14 mouse cellular contexts compared by ENCODE assay signal in genomic region chrX:100800643-100801042, GRCm38 (mm10). TPM values are rescaled to one million over a fixed set of nuclear protein-coding genes. Genes with fewer than 3 reads are reported as not detected.
A peak's percentile ranks its signal among the peaks of the same experiment; 100 is the strongest.
DNase-seq lines count a peak whose midpoint lies in the region; ATAC-seq and TF ChIP-seq lines count a peak whose summit lies in the region.
"Had no signal": no experiment of that assay in that cellular context is flagged by ENCODE, and none has a peak within 500 bp of the region (broad histone marks: within the 10 kb centered on the region; RNA-seq: fewer than 3 reads in every experiment).

No protein-coding gene starts in this region.

- peak; percentile 64; the same call in 1 of the 2 replicates for ATAC-seq in kidney, embryonic 14.5 days (ENCODE audit: low FRiP score, low TSS enrichment)
- no peak for ATAC-seq in stomach, embryonic 14.5 days (ENCODE audit: insufficient number of reproducible peaks, insufficient read depth, low FRiP score, low read depth)
- ATAC-seq in stomach, postnatal 0 days (ENCODE audit: low FRiP score, low TSS enrichment): no peak
- ATAC-seq: activated CD4-positive, CD25-positive, alpha-beta regulatory T cell, adult 4 months had no signal

- no peak for DNase-seq in kidney, adult 11 months
- no peak for DNase-seq in stomach, postnatal 0 days (ENCODE audit: low spot score)
- peak; percentile 32 for DNase-seq in forelimb bud, embryonic 11.5 days (ENCODE audit: low read depth, low spot score)
- DNase-seq in yolk sac, embryonic 10.5 days (ENCODE audit: low spot score): peak; percentile 13
- DNase-seq in T-cell, adult 2 months (ENCODE audit: low spot score): no peak
- no peak for DNase-seq in cerebellum, adult 9-11 months
- DNase-seq: cerebellum, postnatal 36 days; left cerebral cortex, postnatal 4 days had no signal

- no peak overlapping the region; the same call in 1 of the 2 replicates for H3K27ac ChIP-seq in kidney, embryonic 14.5 days (ENCODE audit: low read depth, low read length)
- peak overlapping the region; percentile 27; the same call in 1 of the 2 replicates for H3K27ac ChIP-seq in stomach, embryonic 14.5 days (ENCODE audit: low read length)
- no peak overlapping the region for H3K27ac ChIP-seq in stomach, postnatal 0 days (replicated peaks)
- H3K27ac ChIP-seq: hindbrain, embryonic 10.5 days; layer of hippocampus, adult 2 months; neural tube, embryonic 12.5 days had no signal

- no peak for TF ChIP-seq EP300 in stomach, postnatal 0 days (optimal IDR thresholded peaks at IDR 0.05)

- H3K27me3 ChIP-seq in kidney, embryonic 14.5 days (ENCODE audit: control insufficient read depth, insufficient read depth, low read length): 0 out of 2 replicates have a peak, but pooled peaks cover 3% of the 10 kb centered on the region
- H3K27me3 ChIP-seq in stomach, embryonic 14.5 days (ENCODE audit: control insufficient read depth, insufficient read depth, low read length): no peaks in the 10 kb centered on the region
- no peaks in the 10 kb centered on the region for H3K27me3 ChIP-seq in stomach, postnatal 0 days (ENCODE audit: control insufficient read depth, insufficient read depth, low read length)
- H3K27me3 ChIP-seq: neural tube, embryonic 12.5 days had no signal

- no peak overlapping the region for H3K9ac ChIP-seq in kidney, embryonic 14.5 days (ENCODE audit: low read depth, low read length)
- no peak overlapping the region for H3K9ac ChIP-seq in stomach, embryonic 14.5 days (replicated peaks; ENCODE audit: low read depth, low read length)
- no peak overlapping the region for H3K9ac ChIP-seq in stomach, postnatal 0 days (ENCODE audit: low read length)
- H3K9ac ChIP-seq: neural tube, embryonic 12.5 days had no signal

- TF ChIP-seq CTCF in stomach, postnatal 0 days (IDR thresholded peaks at IDR 0.05; ENCODE audit: low read depth): no peak

- no peaks in the 10 kb centered on the region for H3K36me3 ChIP-seq in kidney, embryonic 14.5 days (ENCODE audit: control insufficient read depth, insufficient read depth, low read length)
- H3K36me3 ChIP-seq in stomach, embryonic 14.5 days (ENCODE audit: control insufficient read depth, insufficient read depth, low read length): no peaks in the 10 kb centered on the region; the same call in 1 of the 2 replicates
- no peaks in the 10 kb centered on the region for H3K36me3 ChIP-seq in stomach, postnatal 0 days (ENCODE audit: control insufficient read depth, insufficient read depth, low read length)
- H3K36me3 ChIP-seq: neural tube, embryonic 12.5 days had no signal

- WGBS in kidney, embryonic 14.5 days: 28% methylated on average over 2 of the region's 2 CpGs
- 29% methylated on average over 2 of the region's 2 CpGs for WGBS in stomach, embryonic 14.5 days
- WGBS in stomach, postnatal 0 days: 34% methylated on average over 2 of the region's 2 CpGs

- H3K4me2 ChIP-seq in kidney, embryonic 14.5 days (replicated peaks; ENCODE audit: low read depth, low read length): no peak overlapping the region
- H3K4me2 ChIP-seq in stomach, embryonic 14.5 days (replicated peaks; ENCODE audit: low read depth, low read length): no peak overlapping the region
- H3K4me2 ChIP-seq in stomach, postnatal 0 days (replicated peaks; ENCODE audit: low read depth): no peak overlapping the region
- H3K4me2 ChIP-seq: neural tube, embryonic 12.5 days had no signal

- no peaks in the 10 kb centered on the region for H3K9me3 ChIP-seq in kidney, embryonic 14.5 days (ENCODE audit: control insufficient read depth, low read length)
- no peaks in the 10 kb centered on the region for H3K9me3 ChIP-seq in stomach, embryonic 14.5 days (ENCODE audit: control insufficient read depth, low read depth, low read length)
- H3K9me3 ChIP-seq in stomach, postnatal 0 days (ENCODE audit: control insufficient read depth, low read length): no peaks in the 10 kb centered on the region
- H3K9me3 ChIP-seq: hindbrain, embryonic 10.5 days; neural tube, embryonic 12.5 days had no signal

- no peaks in the 10 kb centered on the region for H3K4me1 ChIP-seq in kidney, embryonic 14.5 days (ENCODE audit: control insufficient read depth, insufficient read depth, low read length)
- no peaks in the 10 kb centered on the region for H3K4me1 ChIP-seq in stomach, embryonic 14.5 days (ENCODE audit: control insufficient read depth, insufficient read depth, low read length)
- H3K4me1 ChIP-seq in stomach, postnatal 0 days (replicated peaks; ENCODE audit: control insufficient read depth, insufficient read depth): no peaks in the 10 kb centered on the region
- H3K4me1 ChIP-seq: neural tube, embryonic 12.5 days had no signal

- no peak overlapping the region for H3K4me3 ChIP-seq in kidney, embryonic 14.5 days (ENCODE audit: low read length)
- no peak overlapping the region for H3K4me3 ChIP-seq in stomach, embryonic 14.5 days (ENCODE audit: low read depth, low read length)
- no peak overlapping the region for H3K4me3 ChIP-seq in stomach, postnatal 0 days (ENCODE audit: low read depth, low read length)
- H3K4me3 ChIP-seq: hindbrain, embryonic 10.5 days; layer of hippocampus, adult 2 months; neural tube, embryonic 12.5 days had no signal

RNA-seq across cellular contexts. Expression of gene Dlg3, which starts 33.1 kb away (rescaled TPM):
- polyA plus RNA-seq in kidney, embryonic 14.5 days (2014; fragmentation: Nextera tagmentation; extraction: Ambion mirVana): 7.3 and 9.3 TPM in 2 replicates
- 9.6 and 14.5 TPM in 2 replicates for polyA plus RNA-seq in stomach, embryonic 14.5 days (2014; fragmentation: Nextera tagmentation; extraction: Ambion mirVana)
- polyA plus RNA-seq in stomach, postnatal 0 days (2015; fragmentation: Nextera tagmentation; extraction: Ambion mirVana): 3.0 and 3.2 TPM in 2 replicates

Comparison
In these comparisons a context has a peak if more than half of its experiments do, and no peak if none do; other contexts are left out.
1. DNase-seq: peak in forelimb bud, embryonic 11.5 days (single experiment) and yolk sac, embryonic 10.5 days (single experiment); none in kidney, adult 11 months (single experiment), stomach, postnatal 0 days (single experiment), T-cell, adult 2 months (single experiment) and cerebellum, adult 9-11 months (single experiment).